Mouse (Mus musculus): ENCODE results near the gene Apba2. TPM values are rescaled to one million over a fixed set of nuclear protein-coding genes. Genes with fewer than 3 reads are reported as not detected.

The Apba2 gene
- total and polyA plus RNA-seq, 2 experiments from 2014 or later, result 0.42 TPM; not detected in 1

GRCm38 (mm10) chr7:64754161-64754560 lies 252.7 kb downstream of the Apba2 start:
- Histone ChIP-seq H3K9me3 (replicated peaks; ENCODE audit: control insufficient read depth, low read length) (no peaks in the 10 kb centered on the region), H3K4me3 (ENCODE audit: low read depth, low read length) (no peak overlapping the region), H3K36me3 (replicated peaks; ENCODE audit: control insufficient read depth, insufficient read depth, low read length) (no peaks in the 10 kb centered on the region), H3K4me1 (ENCODE audit: control insufficient read depth, insufficient read depth) (no peaks in the 10 kb centered on the region), H3K9ac (replicated peaks; ENCODE audit: low read depth, low read length) (no peak overlapping the region), H3K27me3 (ENCODE audit: control insufficient read depth, insufficient read depth, low read length) (no peaks in the 10 kb centered on the region), H3K4me2 (ENCODE audit: low read depth, low read length) (no peak overlapping the region), H3K27ac (ENCODE audit: low read depth) (no peak overlapping the region)
- DNase-seq (ENCODE audit: low spot score) (no peak), ATAC-seq (ENCODE audit: insufficient read depth, low read depth) (no peak)
- TF ChIP-seq CTCF (IDR thresholded peaks at IDR 0.05; ENCODE audit: low read depth), result no peak
- no peak for TF ChIP-seq EP300 (IDR thresholded peaks at IDR 0.05; ENCODE audit: low read depth)
- WGBS, result 66% methylated on average over 7 of the region's 7 CpGs

- ATAC-seq (ENCODE audit: insufficient read depth, low read depth) (no peak), DNase-seq (ENCODE audit: low spot score) (no peak)
- no peak overlapping the region for H3K9ac ChIP-seq (replicated peaks; ENCODE audit: low read depth, low read length)
- no peak for TF ChIP-seq CTCF (IDR thresholded peaks at IDR 0.05; ENCODE audit: low read depth)
- TF ChIP-seq EP300 (IDR thresholded peaks at IDR 0.05; ENCODE audit: low read depth), result no peak
- H3K27me3 ChIP-seq (ENCODE audit: control insufficient read depth, insufficient read depth, low read length), result no peaks in the 10 kb centered on the region
- no peaks in the 10 kb centered on the region for H3K4me1 ChIP-seq (ENCODE audit: control insufficient read depth, insufficient read depth)
- no peak overlapping the region for H3K4me3 ChIP-seq (ENCODE audit: low read depth, low read length)
- no peak overlapping the region for H3K27ac ChIP-seq (ENCODE audit: low read depth)
- H3K9me3 ChIP-seq (replicated peaks; ENCODE audit: control insufficient read depth, low read length), result no peaks in the 10 kb centered on the region
- WGBS, result 73% methylated on average over 7 of the region's 7 CpGs
- no peak overlapping the region for H3K4me2 ChIP-seq (ENCODE audit: low read depth, low read length)
- no peaks in the 10 kb centered on the region for H3K36me3 ChIP-seq (replicated peaks; ENCODE audit: control insufficient read depth, insufficient read depth, low read length)
Observed at GRCm38 (mm10) chr7:64755141-64755540, 253.6 kb downstream of the Apba2 start.

- ATAC-seq (ENCODE audit: insufficient read depth, low read depth), result no peak
- TF ChIP-seq CTCF (IDR thresholded peaks at IDR 0.05; ENCODE audit: low read depth), result no peak
- no peak for TF ChIP-seq EP300 (IDR thresholded peaks at IDR 0.05; ENCODE audit: low read depth)
- Histone ChIP-seq H3K27me3 (ENCODE audit: control insufficient read depth, insufficient read depth, low read length) (no peaks in the 10 kb centered on the region), H3K9ac (replicated peaks; ENCODE audit: low read depth, low read length) (no peak overlapping the region), H3K9me3 (replicated peaks; ENCODE audit: control insufficient read depth, low read length) (no peaks in the 10 kb centered on the region), H3K27ac (ENCODE audit: low read depth) (no peak overlapping the region), H3K4me2 (ENCODE audit: low read depth, low read length) (no peak overlapping the region), H3K36me3 (replicated peaks; ENCODE audit: control insufficient read depth, insufficient read depth, low read length) (no peaks in the 10 kb centered on the region), H3K4me3 (ENCODE audit: low read depth, low read length) (no peak overlapping the region), H3K4me1 (ENCODE audit: control insufficient read depth, insufficient read depth) (no peaks in the 10 kb centered on the region)
- WGBS, result 65% methylated on average over 3 of the region's 3 CpGs
- DNase-seq (ENCODE audit: low spot score), result no peak
Observed at GRCm38 (mm10) chr7:64765595-64765994, 264.1 kb downstream of the Apba2 start.

DNA sequence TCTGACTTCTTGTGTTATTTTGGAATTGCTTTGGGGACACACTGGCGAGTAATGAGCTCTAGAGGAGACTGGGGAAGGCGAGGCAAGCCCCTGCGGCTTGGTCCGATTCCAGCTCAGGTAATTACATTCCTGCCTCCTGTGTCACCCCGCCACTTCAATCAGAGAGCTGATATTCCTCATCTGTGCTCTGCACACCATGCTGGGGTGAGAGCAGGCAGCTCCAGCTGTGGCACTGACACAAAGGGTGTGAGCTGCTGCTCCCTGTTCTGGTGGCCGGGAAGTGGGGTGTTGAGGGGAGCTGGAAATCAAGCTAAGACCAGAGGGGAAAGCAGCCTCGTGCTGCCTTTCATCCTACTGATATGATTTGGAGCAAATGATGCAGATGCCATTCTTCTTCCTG lies 268.3 kb downstream of the Apba2 start:
- DNase-seq (ENCODE audit: low spot score), result no peak
- no peak for ATAC-seq (ENCODE audit: insufficient read depth, low read depth)
- Histone ChIP-seq H3K36me3 (replicated peaks; ENCODE audit: control insufficient read depth, insufficient read depth, low read length) (no peaks in the 10 kb centered on the region), H3K9me3 (replicated peaks; ENCODE audit: control insufficient read depth, low read length) (no peaks in the 10 kb centered on the region), H3K9ac (replicated peaks; ENCODE audit: low read depth, low read length) (no peak overlapping the region), H3K4me1 (ENCODE audit: control insufficient read depth, insufficient read depth) (no peaks in the 10 kb centered on the region), H3K27me3 (ENCODE audit: control insufficient read depth, insufficient read depth, low read length) (no peaks in the 10 kb centered on the region), H3K4me3 (ENCODE audit: low read depth, low read length) (no peak overlapping the region), H3K27ac (ENCODE audit: low read depth) (no peak overlapping the region), H3K4me2 (ENCODE audit: low read depth, low read length) (no peak overlapping the region)
- 36% methylated on average over 7 of the region's 7 CpGs for WGBS
- TF ChIP-seq CTCF (IDR thresholded peaks at IDR 0.05; ENCODE audit: low read depth) (no peak), EP300 (IDR thresholded peaks at IDR 0.05; ENCODE audit: low read depth) (no peak)

DNA sequence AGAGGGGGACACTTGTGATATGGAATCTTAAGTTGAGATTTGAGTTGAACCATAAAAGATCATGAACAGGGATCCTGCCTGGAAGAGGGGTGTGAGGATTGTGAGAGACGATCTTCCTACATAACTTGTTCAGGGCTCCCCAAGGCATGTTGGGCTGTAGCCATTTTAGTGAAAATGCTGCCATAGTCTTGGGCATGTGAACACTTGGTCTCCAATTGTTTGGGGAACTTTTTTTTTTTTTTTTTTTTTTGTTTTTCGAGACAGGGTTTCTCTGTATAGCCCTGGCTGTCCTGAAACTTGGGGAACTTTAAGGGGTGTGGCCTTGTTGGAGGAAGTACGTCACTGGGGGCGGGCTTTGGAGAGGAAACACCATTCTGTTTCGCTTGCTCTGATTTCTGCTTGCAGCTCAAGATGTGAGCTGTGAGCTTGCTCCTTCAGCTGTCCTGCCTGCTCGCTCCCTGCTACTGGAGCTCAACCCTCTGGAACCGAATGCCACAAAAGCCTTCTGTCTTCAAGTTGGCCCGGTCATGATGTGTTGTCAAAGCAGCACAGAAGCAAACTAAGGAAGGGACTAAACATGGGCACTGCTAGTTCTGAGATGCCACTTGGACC lies 269.4 kb downstream of the Apba2 start:
- ATAC-seq (ENCODE audit: insufficient read depth, low read depth), result no peak

DNA sequence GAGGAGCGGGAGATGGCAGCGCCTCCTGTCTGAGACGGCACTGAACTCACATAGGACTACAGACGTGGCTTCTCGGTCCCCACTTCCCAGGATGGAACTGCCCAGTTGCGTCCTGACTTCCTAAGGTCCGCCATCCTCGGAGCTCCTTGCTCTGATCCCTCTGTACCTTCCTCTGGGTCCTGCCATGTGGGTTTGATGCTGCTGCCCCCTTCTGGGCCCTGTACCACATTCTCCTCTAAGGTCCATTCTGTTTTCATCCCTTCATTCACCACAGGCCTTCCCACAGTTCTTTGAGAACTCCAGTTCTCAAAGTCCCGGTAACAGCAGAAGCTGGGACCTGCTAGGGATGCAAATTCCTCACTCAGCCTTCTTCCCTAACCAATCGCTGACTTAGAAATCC lies 272.0 kb downstream of the Apba2 start:
- H3K4me2 ChIP-seq (ENCODE audit: low read depth, low read length), result no peak overlapping the region
- H3K36me3 ChIP-seq (replicated peaks; ENCODE audit: control insufficient read depth, insufficient read depth, low read length), result no peaks in the 10 kb centered on the region
- no peaks in the 10 kb centered on the region for H3K9me3 ChIP-seq (replicated peaks; ENCODE audit: control insufficient read depth, low read length)
- H3K4me3 ChIP-seq (ENCODE audit: low read depth, low read length), result no peak overlapping the region
- DNase-seq (ENCODE audit: low spot score) (no peak), ATAC-seq (ENCODE audit: insufficient read depth, low read depth) (no peak)
- H3K9ac ChIP-seq (replicated peaks; ENCODE audit: low read depth, low read length), result no peak overlapping the region
- no peak overlapping the region for H3K27ac ChIP-seq (ENCODE audit: low read depth)
- 42% methylated on average over 10 of the region's 10 CpGs for WGBS
- no peaks in the 10 kb centered on the region for H3K27me3 ChIP-seq (ENCODE audit: control insufficient read depth, insufficient read depth, low read length)
- TF ChIP-seq EP300 (IDR thresholded peaks at IDR 0.05; ENCODE audit: low read depth) (no peak), CTCF (IDR thresholded peaks at IDR 0.05; ENCODE audit: low read depth) (peak; percentile 14; the same call in 1 of the 2 replicates)
- H3K4me1 ChIP-seq (ENCODE audit: control insufficient read depth, insufficient read depth), result no peaks in the 10 kb centered on the region

More for the DNA sequence above, 269.4 kb downstream of the Apba2 start:
- Histone ChIP-seq H3K4me3 (ENCODE audit: low read depth, low read length) (no peak overlapping the region), H3K9me3 (replicated peaks; ENCODE audit: control insufficient read depth, low read length) (no peaks in the 10 kb centered on the region), H3K9ac (replicated peaks; ENCODE audit: low read depth, low read length) (no peak overlapping the region), H3K4me1 (ENCODE audit: control insufficient read depth, insufficient read depth) (no peaks in the 10 kb centered on the region), H3K36me3 (replicated peaks; ENCODE audit: control insufficient read depth, insufficient read depth, low read length) (no peaks in the 10 kb centered on the region), H3K4me2 (ENCODE audit: low read depth, low read length) (no peak overlapping the region), H3K27me3 (ENCODE audit: control insufficient read depth, insufficient read depth, low read length) (no peaks in the 10 kb centered on the region), H3K27ac (ENCODE audit: low read depth) (no peak overlapping the region)
- TF ChIP-seq EP300 (IDR thresholded peaks at IDR 0.05; ENCODE audit: low read depth) (no peak), CTCF (IDR thresholded peaks at IDR 0.05; ENCODE audit: low read depth) (no peak)
- DNase-seq (ENCODE audit: low spot score), result no peak
- 77% methylated on average over 8 of the region's 8 CpGs for WGBS

All from heart, postnatal 0 days (tissue).